Mouse (Mus musculus) liver, embryonic 14.5 days (tissue): ENCODE measurements around the gene Flcn. TPM values are rescaled to one million over a fixed set of nuclear protein-coding genes. Genes with fewer than 3 reads are reported as not detected.

Source experiments
- ATAC-seq: fragments of 200-750 bp; cut with Nextera tagmentation; 2 replicates; pipeline ENCODE4 v1.8.0; 2017; ENCODE audit warnings: moderate number of reproducible peaks, mild to moderate bottlenecking, moderate library complexity; ENCODE audit not compliant: insufficient read depth
- DNase-seq, 3 experiments: peaks; one replicate each; pipeline ENCODE4 v3.0.0-alpha.2; 2012 to 2013; ENCODE audit warnings: low read depth in 3 of 3, low spot score in 3 of 3
- H3K27ac ChIP-seq: fragments of 300-500 bp; sonication (generic); 2 replicates; pipeline ENCODE4 v1.5.1; 2014; ENCODE audit warnings: moderate library complexity, mild to moderate bottlenecking, control low read depth, inconsistent platforms
- H3K27me3 ChIP-seq: fragments of 300-500 bp; sonication (generic); 2 replicates; pipeline ENCODE4 v1.6.1; 2014; ENCODE audit warnings: mild to moderate bottlenecking, low read length, moderate library complexity; ENCODE audit not compliant: control insufficient read depth, insufficient read depth
- H3K36me3 ChIP-seq: fragments of 300-500 bp; sonication (generic); replicated peaks from 2 replicates; pipeline ENCODE4 v1.6.1; 2014; ENCODE audit warnings: low read depth; ENCODE audit not compliant: control insufficient read depth, insufficient read depth
- H3K4me1 ChIP-seq, 2 experiments: fragments of 200-500 bp in 1 of 2; fragments of 300-500 bp in 1 of 2; sonication (generic) in 1 of 2; replicated peaks; 2 replicates each; pipeline ENCODE4 v1.6.1; 2012 to 2014; ENCODE audit warnings: antibody characterized with exemption in 1 of 2, inconsistent platforms in 1 of 2, low read length in 1 of 2; ENCODE audit not compliant: control insufficient read depth in 2 of 2, insufficient read depth in 2 of 2
- H3K4me2 ChIP-seq: fragments of 300-500 bp; sonication (generic); 2 replicates; pipeline ENCODE4 v1.6.1; 2014; ENCODE audit warnings: low read depth, mild to moderate bottlenecking, control low read depth, moderate library complexity
- H3K4me3 ChIP-seq, 2 experiments: fragments of 200-500 bp in 1 of 2; fragments of 300-500 bp in 1 of 2; sonication (generic) in 1 of 2; 2 replicates each; pipeline ENCODE4 v1.5.1; 2012 to 2014; ENCODE audit warnings: low read depth in 2 of 2, low read length in 2 of 2, mild to moderate bottlenecking in 2 of 2, control low read depth in 1 of 2, inconsistent platforms in 1 of 2, moderate library complexity in 1 of 2; ENCODE audit not compliant: insufficient read depth in 1 of 2
- H3K9ac ChIP-seq: fragments of 300-500 bp; sonication (generic); replicated peaks from 2 replicates; pipeline ENCODE4 v1.6.1; 2014; ENCODE audit warnings: mild to moderate bottlenecking, control low read depth, moderate library complexity
- H3K9me3 ChIP-seq: fragments of 300-500 bp; sonication (generic); 2 replicates; pipeline ENCODE4 v1.6.1; 2016; ENCODE audit warnings: low read length, mixed read lengths; ENCODE audit not compliant: control insufficient read depth
- CTCF ChIP-seq: IDR thresholded peaks from 2 replicates; pipeline ENCODE4 v1.5.1; 2016; ENCODE audit warnings: antibody characterized with exemption, low read depth, control low read depth
- EP300 ChIP-seq: IDR thresholded peaks from 2 replicates; pipeline ENCODE4 v1.6.1; 2016; ENCODE audit warnings: antibody characterized with exemption, low read depth
- WGBS: fragments of 180-500 bp; shearing (Covaris S2); extraction: QIAGEN DNeasy Blood & Tissue Kit; methylation state at CpG from one replicate; pipeline ENCODE4 v1.1.7; 2014; ENCODE audit not compliant: insufficient replicate concordance; 5-methylcytosine and 5-hydroxymethylcytosine counted together
- polyA plus RNA-seq, 2 experiments: library from polyadenylated mRNA; depleted of rRNA in 1 of 2; stranded (reverse) in 1 of 2; unstranded in 1 of 2; fragments of >200 nt; fragmentation: Nextera tagmentation in 1 of 2; extraction: Ambion mirVana in 1 of 2; gene quantifications; 2 replicates each; pipeline versions ENCODE4 v1.2.1 to v1.2.3; 2012 to 2014

Gene Flcn
- polyA plus RNA-seq, 2 experiments: 7.2 to 11.1 TPM

GRCm38 (mm10) chr11:59821625-59822024, 11.8 kb upstream of the Flcn start:
- Histone ChIP-seq H3K4me3 (no peak overlapping the region), H3K27me3 (no peaks in the 10 kb centered on the region), H3K4me2 (no peak overlapping the region), H3K4me1 (no peaks in the 10 kb centered on the region), H3K9me3 (no peaks in the 10 kb centered on the region), H3K27ac (no peak overlapping the region), H3K9ac (no peak overlapping the region), H3K36me3 (peaks cover 84% of the 10 kb centered on the region)
- DNase-seq: no peak
- TF ChIP-seq EP300 (no peak), CTCF (no peak)
- WGBS: 82% methylated on average over 3 of the region's 3 CpGs
- ATAC-seq: no peak

- Histone ChIP-seq H3K4me3 (no peak overlapping the region), H3K9ac (no peak overlapping the region), H3K4me2 (no peak overlapping the region), H3K27ac (no peak overlapping the region), H3K9me3 (no peaks in the 10 kb centered on the region), H3K27me3 (no peaks in the 10 kb centered on the region), H3K4me1 (peaks cover 0 to 4% of the 10 kb centered on the region in 2 experiments; a peak in 1 of 4 replicates), H3K36me3 (peaks cover 51% of the 10 kb centered on the region)
- 83% methylated on average over 3 of the region's 3 CpGs for WGBS
- ATAC-seq (no peak), DNase-seq (no peak)
- TF ChIP-seq EP300: no peak
- no peak for TF ChIP-seq CTCF
Observed at GRCm38 (mm10) chr11:59817916-59818315, 8.1 kb upstream of the Flcn start.

GRCm38 (mm10) chr11:59815482-59816065, 5.8 kb upstream of the Flcn start:
- DNase-seq: no peak
- Histone ChIP-seq H3K4me3 (no peak overlapping the region), H3K27ac (no peak overlapping the region), H3K27me3 (no peaks in the 10 kb centered on the region), H3K4me2 (no peak overlapping the region), H3K4me1 (peaks cover 3 to 9% of the 10 kb centered on the region in 2 experiments; a peak in 3 of 4 replicates), H3K9ac (no peak overlapping the region), H3K9me3 (no peaks in the 10 kb centered on the region), H3K36me3 (peaks cover 37% of the 10 kb centered on the region)
- WGBS: 67% methylated on average over 6 of the region's 6 CpGs
- TF ChIP-seq EP300 (no peak), CTCF (no peak)
- ATAC-seq: no peak

- Histone ChIP-seq H3K9me3 (no peaks in the 10 kb centered on the region), H3K27ac (no peak overlapping the region), H3K4me2 (no peak overlapping the region), H3K36me3 (peaks cover 31% of the 10 kb centered on the region), H3K4me1 (peaks cover 5 to 9% of the 10 kb centered on the region in 2 experiments; a peak in 3 of 4 replicates), H3K4me3 (no peak overlapping the region), H3K9ac (no peak overlapping the region), H3K27me3 (no peaks in the 10 kb centered on the region)
- no peak for DNase-seq
- no peak for TF ChIP-seq EP300
- TF ChIP-seq CTCF: no peak
- WGBS: 62% methylated on average over 6 of the region's 6 CpGs
- no peak for ATAC-seq
Observed at GRCm38 (mm10) chr11:59814936-59815335, 5.1 kb upstream of the Flcn start.

- peaks cover 26% of the 10 kb centered on the region for H3K36me3 ChIP-seq
- H3K9ac ChIP-seq: no peak overlapping the region
- no peak overlapping the region for H3K27ac ChIP-seq
- ATAC-seq: no peak
- DNase-seq: no peak
- no peak overlapping the region for H3K4me2 ChIP-seq
- TF ChIP-seq EP300 (no peak), CTCF (no peak)
- peaks cover 5 to 9% of the 10 kb centered on the region in 2 experiments; a peak in 3 of 4 replicates for H3K4me1 ChIP-seq
- 81% methylated on average over 1 of the region's 1 CpGs for WGBS
- no peaks in the 10 kb centered on the region for H3K9me3 ChIP-seq
- no peaks in the 10 kb centered on the region for H3K27me3 ChIP-seq
- no peak overlapping the region for H3K4me3 ChIP-seq
Observed at GRCm38 (mm10) chr11:59814311-59814710, 4.5 kb upstream of the Flcn start.
